Mouse (Mus musculus): ENCODE data around the gene Cd300lf.

DNA sequence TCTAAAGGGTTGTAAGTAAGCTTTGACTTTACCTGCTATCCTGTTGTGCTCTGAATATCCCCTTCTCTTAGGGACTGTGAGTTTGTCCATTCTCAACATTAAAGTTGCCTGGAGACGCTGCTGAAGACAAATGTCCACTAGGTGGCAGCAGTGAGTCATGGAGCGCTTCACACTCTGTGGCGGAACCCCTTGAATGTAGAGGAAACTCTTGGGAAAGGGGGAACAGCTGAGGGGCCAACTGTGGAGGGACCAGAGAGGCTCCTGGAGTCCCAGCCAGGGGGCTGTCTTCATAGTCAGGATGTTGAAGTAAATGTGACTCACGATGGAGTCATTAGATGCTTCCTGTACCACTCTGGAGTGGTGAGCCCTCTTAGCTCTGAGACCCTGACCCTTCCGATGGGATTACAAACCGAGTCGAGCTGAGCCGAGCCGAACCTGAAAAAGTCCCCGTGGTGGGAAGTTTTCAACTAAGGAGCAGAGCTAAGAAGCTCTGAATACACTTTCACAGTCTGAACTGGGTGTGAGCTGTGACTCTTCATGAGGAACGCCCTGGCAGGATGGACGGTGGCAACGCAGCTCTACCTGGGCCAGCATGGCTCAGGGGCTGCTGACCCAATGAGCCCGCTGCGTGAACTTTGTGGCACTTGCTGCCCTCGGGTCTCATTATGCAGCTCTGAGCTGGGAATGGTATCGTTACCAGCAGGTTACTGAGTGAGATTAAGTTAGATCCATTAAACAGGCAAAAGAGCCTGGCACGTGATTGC lies 50.2 kb downstream of the Cd300lf start:
- peak; percentile 99 for TF ChIP-seq CTCF (conservative IDR thresholded peaks at IDR 0.05 in 1 of 2, IDR thresholded peaks at IDR 0.05 in 1 of 2; ENCODE audit: low read depth in 2 of 2, low read length in 2 of 2)
- TF ChIP-seq RAD21 (IDR thresholded peaks at IDR 0.05; ENCODE audit: low read depth, low read length): peak; percentile 100
- TF ChIP-seq KAT2A (IDR thresholded peaks at IDR 0.05; ENCODE audit: insufficient replicate concordance, low read length): no peak
- no peak for TF ChIP-seq EP300 (IDR thresholded peaks at IDR 0.05; ENCODE audit: low read length)
- TF ChIP-seq POLR2A (IDR thresholded peaks at IDR 0.05; ENCODE audit: low read depth, low read length): no peak
